Mouse (Mus musculus) testis, adult 2 months (tissue): ENCODE measurements at regions not wholly inside any gene's neighbourhood (a gene's known extent, or its start where the extent isn't known, plus 50 kb on each side); places are given as distances from the start of the nearest gene placed in this dataset.

Experiments used
- H3K27ac ChIP-seq: fragments of 200-500 bp; 2 replicates; pipeline ENCODE4 v1.5.1; 2012; ENCODE audit warnings: low read depth, low read length; ENCODE audit not compliant: control insufficient read depth, insufficient read depth
- H3K27me3 ChIP-seq: fragments of 200-500 bp; 2 replicates; pipeline ENCODE4 v1.6.1; 2012; ENCODE audit warnings: mild to moderate bottlenecking, low read length, moderate library complexity; ENCODE audit not compliant: control insufficient read depth, insufficient read depth
- H3K36me3 ChIP-seq: fragments of 200-500 bp; 2 replicates; pipeline ENCODE4 v1.6.1; 2012; ENCODE audit warnings: mild to moderate bottlenecking, low read length; ENCODE audit not compliant: control insufficient read depth, insufficient read depth
- H3K4me1 ChIP-seq: fragments of 200-500 bp; 2 replicates; pipeline ENCODE4 v1.6.1; 2012; ENCODE audit warnings: low read length; ENCODE audit not compliant: control insufficient read depth, insufficient read depth
- H3K4me3 ChIP-seq: fragments of 200-500 bp; 2 replicates; pipeline ENCODE4 v1.5.1; 2012; ENCODE audit warnings: low read depth, mild to moderate bottlenecking, low read length, moderate library complexity, mixed read lengths; ENCODE audit not compliant: control insufficient read depth
- CTCF ChIP-seq: fragments of 200-500 bp; IDR thresholded peaks from 2 replicates; pipeline ENCODE4 v1.5.1; 2012; ENCODE audit warnings: low read depth, mild to moderate bottlenecking, inconsistent platforms, low read length, moderate library complexity; ENCODE audit not compliant: control insufficient read depth, insufficient read depth, insufficient replicate concordance
- POLR2A ChIP-seq: fragments of 200-500 bp; IDR thresholded peaks from 2 replicates; pipeline ENCODE4 v1.6.1; 2012; ENCODE audit warnings: low read depth, mild to moderate bottlenecking, inconsistent platforms, low read length, moderate library complexity; ENCODE audit not compliant: control insufficient read depth

DNA sequence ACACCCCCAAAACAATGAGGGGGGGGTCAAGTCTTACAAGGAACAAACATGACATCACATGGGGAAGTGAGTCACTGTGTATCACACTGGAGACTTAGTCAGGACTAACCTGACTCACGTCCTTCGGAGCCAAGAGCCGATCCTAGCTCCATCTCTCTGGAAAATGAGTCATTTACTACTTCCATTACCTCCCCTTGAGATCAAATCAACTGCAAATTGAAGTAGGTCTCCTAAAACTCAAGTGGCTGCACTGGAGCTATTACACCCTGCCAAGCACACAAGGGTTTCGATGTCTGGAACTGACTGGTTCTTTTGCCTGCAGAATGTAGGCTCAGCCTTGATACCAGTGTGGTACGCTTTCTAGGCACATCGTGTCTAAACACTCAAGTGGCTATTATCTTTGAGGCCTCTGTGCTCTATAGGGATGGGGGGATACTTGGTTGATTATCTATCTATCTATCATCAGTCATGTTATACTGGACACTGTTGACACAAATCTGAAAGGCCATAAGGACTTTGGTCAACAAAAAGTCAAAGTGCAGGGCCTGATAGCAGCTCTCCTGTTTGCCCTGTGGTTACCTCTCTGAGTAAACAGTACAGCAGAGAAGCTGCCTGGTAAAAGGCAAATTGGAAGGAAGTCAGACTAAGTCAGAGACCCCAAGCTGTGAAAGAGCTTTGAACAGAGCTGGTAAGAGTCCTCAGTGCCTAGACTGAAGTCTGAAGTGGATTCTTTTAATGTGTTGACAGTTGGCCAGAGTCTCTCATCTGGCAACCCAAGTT, 167.5 kb upstream of the Jmjd1c start:
- Histone ChIP-seq H3K27me3 (no peaks in the 10 kb centered on the region), H3K4me3 (no peak overlapping the region), H3K4me1 (peaks cover 5% of the 10 kb centered on the region), H3K36me3 (no peaks in the 10 kb centered on the region), H3K27ac (no peak overlapping the region)
- no peak for TF ChIP-seq POLR2A
- TF ChIP-seq CTCF = no peak

DNA sequence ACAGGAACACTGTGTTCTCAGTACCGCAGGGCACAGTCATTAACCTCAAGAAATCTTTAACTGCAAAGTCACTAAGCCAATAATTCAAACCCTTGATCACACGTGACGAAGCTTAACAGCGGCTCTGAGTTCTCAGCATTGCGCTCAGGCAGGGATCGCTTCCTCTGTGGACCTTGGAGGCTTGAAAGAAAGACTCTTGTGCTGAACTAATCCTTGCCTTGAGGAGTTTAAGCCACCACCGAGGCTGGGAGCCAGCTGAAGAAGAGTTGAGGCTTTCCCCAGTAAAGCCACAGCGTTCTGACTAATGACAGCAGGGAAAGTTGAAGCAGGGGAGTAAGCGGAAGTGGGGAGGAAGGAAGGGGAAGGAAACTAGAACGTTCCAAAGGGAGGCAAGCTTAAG, 165.4 kb upstream of the Jmjd1c start:
- TF ChIP-seq POLR2A (no peak), CTCF (no peak)
- Histone ChIP-seq H3K27me3 (no peaks in the 10 kb centered on the region), H3K4me3 (peak overlapping the region; percentile 78), H3K4me1 (peaks cover 5% of the 10 kb centered on the region), H3K36me3 (no peaks in the 10 kb centered on the region), H3K27ac (peak overlapping the region; percentile 36)

DNA sequence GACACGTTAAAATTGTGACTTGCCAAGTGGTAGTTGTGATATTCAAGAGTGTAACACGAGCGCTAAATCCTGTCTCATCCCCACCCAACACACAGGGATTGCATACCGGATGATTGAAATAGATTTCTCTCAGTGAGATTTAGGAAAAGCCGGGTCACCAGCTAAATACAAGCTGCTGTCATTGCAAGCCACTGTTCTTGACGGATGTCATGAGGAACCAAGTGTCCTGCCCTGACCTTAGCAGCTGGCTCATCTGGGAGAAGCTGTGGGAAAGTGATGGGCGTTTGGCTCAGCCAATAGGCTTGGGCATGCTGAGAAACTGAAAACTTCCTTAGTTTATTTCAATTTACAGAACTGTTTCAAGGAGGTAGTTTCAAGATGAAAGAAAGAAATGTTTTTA, 164.4 kb upstream of the Jmjd1c start:
- Histone ChIP-seq H3K27me3 (no peaks in the 10 kb centered on the region), H3K4me1 (peaks cover 5% of the 10 kb centered on the region), H3K4me3 (peak overlapping the region; percentile 47; the same call in 1 of the 2 replicates), H3K36me3 (no peaks in the 10 kb centered on the region), H3K27ac (no peak overlapping the region)
- TF ChIP-seq CTCF (no peak), POLR2A (no peak)

DNA sequence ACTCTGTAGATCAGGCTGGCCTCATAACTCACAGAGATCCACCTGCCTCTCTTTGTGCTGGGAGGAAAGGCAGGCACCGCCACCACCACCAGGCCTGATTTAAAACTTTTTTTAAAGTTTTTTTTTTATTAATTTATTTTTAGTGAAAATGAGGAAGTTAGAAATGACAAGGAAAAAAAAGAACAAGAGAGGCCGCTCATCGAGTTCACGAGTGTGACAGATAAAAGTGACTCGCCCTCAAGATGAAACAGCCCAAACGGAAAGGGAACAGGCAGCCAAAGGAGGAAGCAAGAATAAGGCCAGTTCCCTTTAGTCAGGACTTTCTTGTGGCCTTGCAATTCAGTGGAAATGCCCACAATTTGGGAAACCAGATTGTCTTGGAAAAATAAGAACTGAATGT, 163.4 kb upstream of the Jmjd1c start:
- H3K4me3 ChIP-seq = no peak overlapping the region
- H3K36me3 ChIP-seq = no peaks in the 10 kb centered on the region
- no peak for TF ChIP-seq CTCF
- no peak for TF ChIP-seq POLR2A

DNA sequence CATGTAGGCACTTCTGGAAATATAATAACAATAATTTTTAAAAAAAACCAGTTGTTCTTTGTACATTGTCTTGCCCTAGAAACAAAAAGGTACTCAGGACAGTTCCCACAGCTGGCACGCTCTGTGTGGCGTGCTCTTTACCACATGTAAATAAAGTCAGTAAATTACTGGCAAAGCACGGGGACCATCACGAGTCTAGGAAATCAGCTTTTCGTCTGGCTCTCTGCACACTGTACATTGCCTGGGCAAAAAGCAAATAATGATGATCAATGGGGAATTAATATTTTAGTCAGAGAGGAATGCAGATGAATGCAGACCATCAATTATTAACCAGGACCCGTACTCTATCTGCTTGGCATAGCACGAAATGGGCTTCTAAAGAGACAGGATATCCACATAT, 162.2 kb upstream of the Jmjd1c start:
- no peaks in the 10 kb centered on the region for H3K36me3 ChIP-seq
- TF ChIP-seq POLR2A (no peak), CTCF (no peak)
- H3K4me1 ChIP-seq = peaks cover 10% of the 10 kb centered on the region
- no peak overlapping the region for H3K27ac ChIP-seq
- H3K27me3 ChIP-seq = no peaks in the 10 kb centered on the region
- H3K4me3 ChIP-seq = no peak overlapping the region

More for the DNA sequence above, 163.4 kb upstream of the Jmjd1c start:
- H3K27me3 ChIP-seq = no peaks in the 10 kb centered on the region
- peaks cover 10% of the 10 kb centered on the region for H3K4me1 ChIP-seq
- H3K27ac ChIP-seq = no peak overlapping the region

DNA sequence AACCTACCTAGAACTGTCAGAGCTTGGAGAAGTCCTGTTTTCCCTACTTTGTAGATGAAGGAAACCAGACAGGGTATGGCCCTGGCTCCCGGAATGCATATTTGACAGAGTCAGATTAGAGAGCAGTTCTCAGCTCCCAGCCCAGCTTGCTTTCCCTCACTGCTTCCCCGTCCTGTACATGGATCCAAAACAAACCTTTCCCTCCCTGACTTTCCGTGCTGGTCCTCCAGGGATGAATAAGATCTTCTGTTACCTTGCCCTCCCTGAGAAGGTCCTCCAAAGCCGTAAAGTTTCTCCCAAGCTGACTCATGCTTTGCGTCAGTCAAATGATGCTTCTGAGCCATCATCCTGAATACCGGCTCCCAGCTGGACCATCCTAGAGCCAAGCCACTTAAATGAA, 160.2 kb upstream of the Jmjd1c start:
- H3K36me3 ChIP-seq = no peaks in the 10 kb centered on the region
- no peaks in the 10 kb centered on the region for H3K27me3 ChIP-seq
- H3K4me3 ChIP-seq = no peak overlapping the region
- no peak overlapping the region for H3K27ac ChIP-seq
- TF ChIP-seq POLR2A (no peak), CTCF (no peak)
- H3K4me1 ChIP-seq = peaks cover 6% of the 10 kb centered on the region; the same call in 1 of the 2 replicates

DNA sequence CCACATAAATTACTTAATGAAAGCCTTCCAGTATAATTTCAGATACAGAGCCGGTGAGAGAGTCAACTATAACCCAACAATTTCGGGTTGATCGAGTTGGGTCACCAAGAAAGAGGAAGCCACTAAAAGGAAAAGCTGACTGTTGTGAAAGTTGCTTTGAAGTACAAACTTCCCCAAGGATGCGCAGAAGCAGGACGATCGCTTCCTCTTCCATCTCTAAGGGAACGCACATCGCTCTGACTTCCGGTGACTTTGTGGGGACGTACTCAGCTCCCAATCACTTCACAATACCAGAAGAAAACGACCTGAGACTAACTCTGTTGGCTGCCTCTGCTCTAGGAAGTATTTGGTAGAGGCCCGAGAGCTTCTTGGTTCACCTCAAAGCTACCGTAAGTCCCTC, 158.8 kb upstream of the Jmjd1c start:
- Histone ChIP-seq H3K36me3 (no peaks in the 10 kb centered on the region), H3K27ac (no peak overlapping the region), H3K4me1 (peaks cover 5% of the 10 kb centered on the region; the same call in 1 of the 2 replicates), H3K27me3 (no peaks in the 10 kb centered on the region), H3K4me3 (peak overlapping the region; percentile 59)
- TF ChIP-seq CTCF (no peak), POLR2A (no peak)

DNA sequence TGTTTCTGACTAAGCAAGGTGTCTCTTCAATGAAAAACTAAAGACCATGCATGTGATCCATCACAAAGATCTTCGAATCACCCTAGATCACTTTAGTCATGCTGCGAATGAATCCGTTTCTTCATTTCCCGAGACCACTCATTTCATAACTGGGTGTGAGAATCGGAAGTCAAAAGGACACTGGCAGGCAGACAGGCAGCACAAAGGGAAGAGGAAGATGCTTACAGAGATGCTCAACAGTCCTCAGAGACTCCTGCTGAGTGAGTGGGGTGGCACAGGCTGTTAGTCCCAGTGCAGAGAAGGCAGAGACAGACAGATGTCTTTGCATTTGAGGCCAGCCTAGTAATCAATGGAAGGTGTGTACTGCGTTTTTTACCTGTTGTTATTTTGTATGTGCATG, 155.6 kb upstream of the Jmjd1c start:
- no peak overlapping the region for H3K4me3 ChIP-seq
- no peak overlapping the region for H3K27ac ChIP-seq
- peaks cover 5% of the 10 kb centered on the region; the same call in 1 of the 2 replicates for H3K4me1 ChIP-seq
- H3K27me3 ChIP-seq = no peaks in the 10 kb centered on the region
- H3K36me3 ChIP-seq = no peaks in the 10 kb centered on the region
- TF ChIP-seq POLR2A (no peak), CTCF (no peak)
